Mouse (Mus musculus): ENCODE results near the gene Fat2. TPM values are rescaled to one million over a fixed set of nuclear protein-coding genes. Genes with fewer than 3 reads are reported as not detected.

Gene Fat2
- polyA plus RNA-seq, 1 experiment: not detected

DNA sequence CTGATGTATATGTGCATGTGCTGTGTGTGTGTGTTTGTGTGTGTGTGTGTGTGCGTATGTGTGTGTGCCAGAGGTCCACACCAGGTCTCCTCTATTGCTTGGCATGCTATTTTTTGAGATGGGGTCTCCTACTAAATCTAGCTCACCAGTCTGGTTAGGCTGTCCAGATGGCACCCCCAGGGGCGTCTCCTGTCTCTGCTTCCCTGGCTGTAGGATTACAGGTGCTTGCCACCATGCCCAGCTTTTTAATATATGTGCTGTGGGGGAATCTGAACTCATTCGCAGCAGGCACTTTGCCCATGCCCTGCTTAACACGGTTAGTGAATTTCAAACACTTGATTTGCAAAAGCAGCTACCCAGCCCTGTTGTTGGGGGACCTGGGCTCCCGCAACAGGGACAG lies 29.5 kb upstream of the Fat2 start:
- H3K27ac ChIP-seq (ENCODE audit: insufficient read depth, low read depth, low read length): no peak overlapping the region
- no peak for TF ChIP-seq CTCF (IDR thresholded peaks at IDR 0.05; ENCODE audit: low read depth, low read length)
- TF ChIP-seq POLR2A (IDR thresholded peaks at IDR 0.05; ENCODE audit: borderline replicate concordance, low read depth, low read length): no peak
- H3K4me3 ChIP-seq (ENCODE audit: insufficient read depth, low read length): no peak overlapping the region
- H3K4me1 ChIP-seq (ENCODE audit: control insufficient read depth, insufficient read depth, low read length): no peaks in the 10 kb centered on the region

GRCm38 (mm10) chr11:55365242-55365641 lies 28.9 kb upstream of the Fat2 start:
- no peak for TF ChIP-seq CTCF (IDR thresholded peaks at IDR 0.05; ENCODE audit: low read depth, low read length)
- no peak for TF ChIP-seq POLR2A (IDR thresholded peaks at IDR 0.05; ENCODE audit: borderline replicate concordance, low read depth, low read length)

DNA sequence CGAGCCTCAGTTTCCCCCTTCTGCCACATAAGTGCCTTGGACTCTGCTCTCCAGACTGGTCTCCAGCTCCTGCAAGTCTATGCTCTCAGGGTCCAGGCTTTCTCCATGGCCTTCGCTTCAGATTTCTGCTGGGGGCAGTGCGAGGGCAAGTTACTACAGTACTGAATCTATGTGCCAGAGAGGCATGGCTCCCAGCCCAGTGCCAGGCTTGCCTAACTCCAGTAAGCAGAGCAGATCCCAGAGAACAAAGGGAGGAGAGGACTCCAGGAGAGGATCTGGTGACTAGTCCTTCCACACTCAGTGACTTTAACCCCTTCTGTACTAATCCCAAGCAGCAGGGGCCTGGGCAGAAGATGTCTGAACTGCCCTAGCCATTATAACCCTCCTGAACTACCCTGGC lies 28.3 kb upstream of the Fat2 start:
- no peaks in the 10 kb centered on the region for H3K4me1 ChIP-seq (ENCODE audit: control insufficient read depth, insufficient read depth, low read length)
- no peak for TF ChIP-seq POLR2A (IDR thresholded peaks at IDR 0.05; ENCODE audit: borderline replicate concordance, low read depth, low read length)
- H3K4me3 ChIP-seq (ENCODE audit: insufficient read depth, low read length): no peak overlapping the region
- H3K27ac ChIP-seq (ENCODE audit: insufficient read depth, low read depth, low read length): no peak overlapping the region

More at GRCm38 (mm10) chr11:55365242-55365641, 28.9 kb upstream of the Fat2 start:
- H3K4me1 ChIP-seq (ENCODE audit: control insufficient read depth, insufficient read depth, low read length): no peaks in the 10 kb centered on the region
- H3K4me3 ChIP-seq (ENCODE audit: insufficient read depth, low read length): no peak overlapping the region
- H3K27ac ChIP-seq (ENCODE audit: insufficient read depth, low read depth, low read length): no peak overlapping the region

GRCm38 (mm10) chr11:55358094-55358783 lies 21.9 kb upstream of the Fat2 start:
- H3K27ac ChIP-seq (ENCODE audit: insufficient read depth, low read depth, low read length): no peak overlapping the region
- no peak for TF ChIP-seq CTCF (IDR thresholded peaks at IDR 0.05; ENCODE audit: low read depth, low read length)
- TF ChIP-seq POLR2A (IDR thresholded peaks at IDR 0.05; ENCODE audit: borderline replicate concordance, low read depth, low read length): no peak
- no peak overlapping the region for H3K4me3 ChIP-seq (ENCODE audit: insufficient read depth, low read length)
- H3K4me1 ChIP-seq (ENCODE audit: control insufficient read depth, insufficient read depth, low read length): no peaks in the 10 kb centered on the region

DNA sequence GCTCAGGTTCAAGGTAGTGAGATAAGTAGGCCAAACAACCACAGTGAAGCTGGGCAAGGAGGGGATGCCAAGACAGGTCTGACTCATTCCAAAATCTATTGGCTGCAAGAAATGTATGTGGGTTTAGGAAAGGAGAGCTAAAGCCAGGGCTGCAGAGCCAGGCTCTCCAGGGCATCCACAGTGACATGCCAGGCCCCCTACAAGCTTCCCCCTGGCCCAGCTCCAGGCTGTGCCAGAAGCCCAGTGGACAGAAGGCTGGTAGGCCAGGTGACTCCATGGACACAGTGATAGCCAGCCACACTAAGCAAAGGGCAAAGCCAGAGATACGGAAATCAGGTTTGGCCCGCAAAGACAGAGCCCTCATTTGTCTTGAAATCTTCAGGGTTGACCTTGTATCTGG lies 20.5 kb upstream of the Fat2 start:
- no peak overlapping the region for H3K27ac ChIP-seq (ENCODE audit: insufficient read depth, low read depth, low read length)
- TF ChIP-seq POLR2A (IDR thresholded peaks at IDR 0.05; ENCODE audit: borderline replicate concordance, low read depth, low read length) (no peak), CTCF (IDR thresholded peaks at IDR 0.05; ENCODE audit: low read depth, low read length) (no peak)
- H3K4me1 ChIP-seq (ENCODE audit: control insufficient read depth, insufficient read depth, low read length): no peaks in the 10 kb centered on the region
- no peak overlapping the region for H3K4me3 ChIP-seq (ENCODE audit: insufficient read depth, low read length)

DNA sequence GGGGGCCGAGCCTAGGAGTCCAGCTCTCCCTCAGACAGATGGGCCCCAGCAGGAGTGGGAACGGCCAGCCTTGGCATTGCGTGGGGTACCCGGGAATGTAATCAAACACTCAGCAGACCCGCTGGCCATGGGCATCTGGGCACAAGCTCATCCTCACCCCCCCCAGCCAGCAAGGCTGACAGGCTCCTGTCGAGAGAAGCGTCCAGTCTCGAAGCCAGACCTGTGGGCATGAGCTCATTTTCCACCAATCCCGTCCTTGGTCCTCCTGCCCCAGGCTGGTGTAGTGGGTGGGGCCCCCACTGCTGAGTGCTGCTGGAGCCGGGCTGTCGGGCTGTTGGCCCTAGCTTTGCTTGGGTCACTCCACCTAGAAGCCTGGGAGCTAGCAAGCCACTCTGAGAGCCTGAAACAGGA lies 5.6 kb upstream of the Fat2 start:
- TF ChIP-seq CTCF (IDR thresholded peaks at IDR 0.05; ENCODE audit: low read depth, low read length) (no peak), POLR2A (IDR thresholded peaks at IDR 0.05; ENCODE audit: borderline replicate concordance, low read depth, low read length) (no peak)
- H3K27ac ChIP-seq (ENCODE audit: insufficient read depth, low read depth, low read length): no peak overlapping the region
- no peak overlapping the region for H3K4me3 ChIP-seq (ENCODE audit: insufficient read depth, low read length)
- no peaks in the 10 kb centered on the region for H3K4me1 ChIP-seq (ENCODE audit: control insufficient read depth, insufficient read depth, low read length)

GRCm38 (mm10) chr11:55340789-55341188 lies 4.4 kb upstream of the Fat2 start:
- TF ChIP-seq POLR2A (IDR thresholded peaks at IDR 0.05; ENCODE audit: borderline replicate concordance, low read depth, low read length) (no peak), CTCF (IDR thresholded peaks at IDR 0.05; ENCODE audit: low read depth, low read length) (no peak)
- H3K4me1 ChIP-seq (ENCODE audit: control insufficient read depth, insufficient read depth, low read length): no peaks in the 10 kb centered on the region
- H3K27ac ChIP-seq (ENCODE audit: insufficient read depth, low read depth, low read length): no peak overlapping the region
- H3K4me3 ChIP-seq (ENCODE audit: insufficient read depth, low read length): no peak overlapping the region

DNA sequence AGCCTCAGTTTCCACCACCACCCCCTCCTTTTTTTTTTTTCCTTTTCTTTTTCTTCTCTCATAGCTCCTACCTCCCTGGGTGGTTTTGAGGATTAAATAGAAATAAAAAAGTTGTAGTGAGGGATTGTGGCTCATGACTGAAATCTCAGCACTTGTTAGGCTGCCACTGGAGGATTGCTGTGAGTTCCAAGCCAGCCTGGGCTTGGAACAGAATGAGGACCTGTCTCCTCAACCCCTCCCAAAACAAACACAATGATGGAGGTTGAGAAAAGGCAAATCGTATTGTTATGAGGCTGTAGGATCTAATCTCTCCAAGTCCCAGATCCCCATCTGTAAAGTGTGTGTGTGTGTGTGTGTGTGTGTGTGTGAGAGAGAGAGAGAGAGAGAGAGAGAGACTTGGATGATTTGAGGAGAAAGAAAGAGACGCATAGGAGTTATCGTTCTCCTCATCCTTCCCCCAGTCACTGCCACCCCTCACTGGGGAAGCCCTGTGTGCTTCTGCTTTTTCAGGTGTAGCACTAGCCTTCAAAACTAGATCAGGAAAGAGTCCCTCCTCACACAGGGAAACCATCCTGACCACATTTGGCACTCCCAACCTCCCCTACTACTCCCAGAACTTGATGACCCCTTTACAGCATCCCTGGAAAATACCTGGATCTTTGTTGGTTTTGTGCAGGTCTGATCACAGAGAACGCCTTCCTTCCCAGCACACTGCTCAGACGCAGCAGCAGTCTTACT lies 837 bp upstream of the Fat2 start:
- Histone ChIP-seq H3K4me3 (ENCODE audit: insufficient read depth, low read length) (no peak overlapping the region), H3K4me1 (ENCODE audit: control insufficient read depth, insufficient read depth, low read length) (no peaks in the 10 kb centered on the region), H3K27ac (ENCODE audit: insufficient read depth, low read depth, low read length) (no peak overlapping the region)
- TF ChIP-seq POLR2A (IDR thresholded peaks at IDR 0.05; ENCODE audit: borderline replicate concordance, low read depth, low read length): no peak

DNA sequence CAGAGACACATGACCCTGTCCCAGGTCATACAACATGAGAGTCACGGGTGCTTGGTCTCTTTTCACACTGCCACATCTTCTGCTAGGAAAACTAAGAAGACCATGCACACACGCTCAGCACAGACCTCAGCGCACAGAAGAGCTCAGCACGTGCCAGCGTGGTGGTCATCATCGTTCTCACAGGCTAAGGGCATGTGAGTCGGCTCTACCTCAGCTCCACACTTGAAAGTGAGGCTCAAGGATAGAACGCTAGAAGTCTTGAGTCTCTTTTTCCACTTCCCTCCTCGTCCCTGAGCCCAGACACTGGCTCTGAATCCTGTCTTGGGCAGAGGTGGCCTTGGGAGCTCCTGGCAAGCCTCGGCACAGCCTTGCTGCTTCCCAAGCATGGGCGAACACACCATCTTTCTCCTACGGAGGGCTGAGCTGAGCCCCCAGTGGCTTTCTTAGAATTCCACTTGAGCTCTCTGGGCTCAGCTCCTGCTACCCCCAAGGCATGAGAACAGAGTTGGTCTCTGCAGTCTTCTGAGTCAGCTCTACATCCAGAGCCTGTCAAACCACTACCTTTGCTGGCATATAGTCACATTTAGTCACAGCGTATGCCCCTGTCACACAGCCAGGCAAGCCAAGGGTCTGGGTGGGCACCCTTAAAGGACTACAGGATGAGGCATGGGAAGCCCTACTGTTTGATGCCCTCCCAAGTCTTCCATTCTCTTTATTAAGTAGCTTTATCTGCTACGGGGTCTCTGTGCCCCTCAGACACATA lies 869 bp downstream of the Fat2 start:
- Histone ChIP-seq H3K4me1 (ENCODE audit: control insufficient read depth, insufficient read depth, low read length) (no peaks in the 10 kb centered on the region), H3K4me3 (ENCODE audit: insufficient read depth, low read length) (no peak overlapping the region), H3K27ac (ENCODE audit: insufficient read depth, low read depth, low read length) (no peak overlapping the region)
- TF ChIP-seq CTCF (IDR thresholded peaks at IDR 0.05; ENCODE audit: low read depth, low read length) (no peak), POLR2A (IDR thresholded peaks at IDR 0.05; ENCODE audit: borderline replicate concordance, low read depth, low read length) (no peak)

GRCm38 (mm10) chr11:55334545-55334944 lies 1.8 kb downstream of the Fat2 start:
- H3K4me1 ChIP-seq (ENCODE audit: control insufficient read depth, insufficient read depth, low read length): no peaks in the 10 kb centered on the region
- H3K4me3 ChIP-seq (ENCODE audit: insufficient read depth, low read length): no peak overlapping the region
- TF ChIP-seq POLR2A (IDR thresholded peaks at IDR 0.05; ENCODE audit: borderline replicate concordance, low read depth, low read length) (no peak), CTCF (IDR thresholded peaks at IDR 0.05; ENCODE audit: low read depth, low read length) (no peak)
- no peak overlapping the region for H3K27ac ChIP-seq (ENCODE audit: insufficient read depth, low read depth, low read length)
